Mouse (Mus musculus): ENCODE data around the gene Ssbp3. TPM values are rescaled to one million over a fixed set of nuclear protein-coding genes. Genes with fewer than 3 reads are reported as not detected.

The Ssbp3 gene
- total and polyA plus RNA-seq, 2 experiments from 2014 or later: 108 to 155 TPM

- ATAC-seq (peak; percentile 55; the same call in 1 of the 2 replicates), DNase-seq (ENCODE audit: low spot score) (peak; percentile 78)
- Histone ChIP-seq H3K27me3 (ENCODE audit: insufficient read depth, low read length) (no peaks in the 10 kb centered on the region), H3K4me2 (ENCODE audit: low read depth, low read length) (no peak overlapping the region), H3K4me3 (ENCODE audit: low read length) (no peak overlapping the region), H3K9ac (replicated peaks; ENCODE audit: low read length) (no peak overlapping the region), H3K4me1 (ENCODE audit: insufficient read depth, low read length) (0 out of 2 replicates have a peak, but pooled peaks cover 4% of the 10 kb centered on the region), H3K9me3 (ENCODE audit: low read length) (no peaks in the 10 kb centered on the region), H3K36me3 (ENCODE audit: insufficient read depth, low read length) (no peaks in the 10 kb centered on the region), H3K27ac (no peak overlapping the region)
- 9% methylated on average over 7 of the region's 7 CpGs for WGBS
- no peak for TF ChIP-seq CTCF (IDR thresholded peaks at IDR 0.05; ENCODE audit: low read depth)
Measured at GRCm38 (mm10) chr4:106866845-106867244, 43.7 kb upstream of the Ssbp3 start.

- TF ChIP-seq CTCF (IDR thresholded peaks at IDR 0.05; ENCODE audit: low read depth): no peak
- Histone ChIP-seq H3K9me3 (ENCODE audit: low read length) (no peaks in the 10 kb centered on the region), H3K27me3 (ENCODE audit: insufficient read depth, low read length) (no peaks in the 10 kb centered on the region), H3K36me3 (ENCODE audit: insufficient read depth, low read length) (no peaks in the 10 kb centered on the region), H3K4me1 (ENCODE audit: insufficient read depth, low read length) (0 out of 2 replicates have a peak, but pooled peaks cover 4% of the 10 kb centered on the region), H3K4me2 (ENCODE audit: low read depth, low read length) (no peak overlapping the region), H3K27ac (no peak overlapping the region), H3K9ac (replicated peaks; ENCODE audit: low read length) (no peak overlapping the region), H3K4me3 (ENCODE audit: low read length) (no peak overlapping the region)
- no peak for ATAC-seq
- whole genome bisulfite sequencing: 73% methylated on average over 12 of the region's 12 CpGs
- no peak for DNase-seq (ENCODE audit: low spot score)
Measured at GRCm38 (mm10) chr4:106868737-106869438, 41.6 kb upstream of the Ssbp3 start.

- 77% methylated on average over 3 of the region's 3 CpGs for WGBS
- TF ChIP-seq CTCF (IDR thresholded peaks at IDR 0.05; ENCODE audit: low read depth): no peak
- H3K27ac ChIP-seq: no peak overlapping the region
Measured at GRCm38 (mm10) chr4:106869539-106869951, 41.0 kb upstream of the Ssbp3 start.

GRCm38 (mm10) chr4:106870556-106870955, 39.9 kb upstream of the Ssbp3 start:
- DNase-seq (ENCODE audit: low spot score): no peak

More at GRCm38 (mm10) chr4:106869539-106869951, 41.0 kb upstream of the Ssbp3 start:
- no peak overlapping the region for H3K4me3 ChIP-seq (ENCODE audit: low read length)
- H3K9ac ChIP-seq (replicated peaks; ENCODE audit: low read length): no peak overlapping the region
- H3K9me3 ChIP-seq (ENCODE audit: low read length): no peaks in the 10 kb centered on the region
- H3K4me2 ChIP-seq (ENCODE audit: low read depth, low read length): no peak overlapping the region
- H3K36me3 ChIP-seq (ENCODE audit: insufficient read depth, low read length): no peaks in the 10 kb centered on the region
- no peaks in the 10 kb centered on the region for H3K27me3 ChIP-seq (ENCODE audit: insufficient read depth, low read length)
- DNase-seq (ENCODE audit: low spot score) (no peak), ATAC-seq (no peak)
- H3K4me1 ChIP-seq (ENCODE audit: insufficient read depth, low read length): 0 out of 2 replicates have a peak, but pooled peaks cover 4% of the 10 kb centered on the region

GRCm38 (mm10) chr4:106874501-106874900, 36.0 kb upstream of the Ssbp3 start:
- H3K4me1 ChIP-seq (ENCODE audit: insufficient read depth, low read length): no peaks in the 10 kb centered on the region
- H3K9me3 ChIP-seq (ENCODE audit: low read length): no peaks in the 10 kb centered on the region
- H3K27ac ChIP-seq: no peak overlapping the region
- DNase-seq (ENCODE audit: low spot score) (no peak), ATAC-seq (no peak)
- WGBS: 85% methylated on average over 7 of the region's 7 CpGs
- H3K36me3 ChIP-seq (ENCODE audit: insufficient read depth, low read length): no peaks in the 10 kb centered on the region
- no peak overlapping the region for H3K4me3 ChIP-seq (ENCODE audit: low read length)
- no peaks in the 10 kb centered on the region for H3K27me3 ChIP-seq (ENCODE audit: insufficient read depth, low read length)
- no peak overlapping the region for H3K4me2 ChIP-seq (ENCODE audit: low read depth, low read length)
- 0 out of 2 replicates have a peak, but pooled peaks have one; percentile 12 for TF ChIP-seq CTCF (IDR thresholded peaks at IDR 0.05; ENCODE audit: low read depth)
- H3K9ac ChIP-seq (replicated peaks; ENCODE audit: low read length): no peak overlapping the region

More at GRCm38 (mm10) chr4:106870556-106870955, 39.9 kb upstream of the Ssbp3 start:
- H3K9me3 ChIP-seq (ENCODE audit: low read length): no peaks in the 10 kb centered on the region
- no peak overlapping the region for H3K9ac ChIP-seq (replicated peaks; ENCODE audit: low read length)
- no peaks in the 10 kb centered on the region for H3K27me3 ChIP-seq (ENCODE audit: insufficient read depth, low read length)
- no peak for TF ChIP-seq CTCF (IDR thresholded peaks at IDR 0.05; ENCODE audit: low read depth)
- H3K27ac ChIP-seq: no peak overlapping the region
- no peak overlapping the region for H3K4me2 ChIP-seq (ENCODE audit: low read depth, low read length)
- 0 out of 2 replicates have a peak, but pooled peaks cover 4% of the 10 kb centered on the region for H3K4me1 ChIP-seq (ENCODE audit: insufficient read depth, low read length)
- H3K4me3 ChIP-seq (ENCODE audit: low read length): no peak overlapping the region
- H3K36me3 ChIP-seq (ENCODE audit: insufficient read depth, low read length): no peaks in the 10 kb centered on the region
- ATAC-seq: no peak
- WGBS: 89% methylated on average over 2 of the region's 2 CpGs

DNA sequence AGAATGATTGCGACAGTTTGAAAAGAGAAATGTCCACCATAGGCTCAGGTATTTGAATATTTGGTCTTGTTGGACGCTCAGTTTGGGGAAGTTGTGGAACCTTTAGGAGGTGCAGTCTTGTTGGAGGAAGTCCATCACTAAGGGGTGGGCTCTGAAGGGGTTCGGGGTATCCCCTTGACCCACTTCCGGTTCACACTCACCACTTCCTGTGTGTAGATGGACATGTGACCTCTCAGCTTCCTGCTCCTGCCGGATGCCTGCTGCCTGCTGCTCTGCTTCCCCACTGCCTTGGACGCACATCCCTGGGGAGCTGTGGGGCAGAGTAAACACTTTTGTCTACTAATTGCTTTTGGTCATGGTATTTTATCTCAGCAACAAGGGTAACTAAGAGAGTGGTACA, 29.4 kb upstream of the Ssbp3 start:
- no peak for DNase-seq (ENCODE audit: low spot score)
- Histone ChIP-seq H3K27me3 (ENCODE audit: insufficient read depth, low read length) (no peaks in the 10 kb centered on the region), H3K4me1 (ENCODE audit: insufficient read depth, low read length) (no peaks in the 10 kb centered on the region), H3K4me3 (ENCODE audit: low read length) (no peak overlapping the region), H3K4me2 (ENCODE audit: low read depth, low read length) (no peak overlapping the region), H3K9ac (replicated peaks; ENCODE audit: low read length) (no peak overlapping the region), H3K27ac (no peak overlapping the region), H3K9me3 (ENCODE audit: low read length) (no peaks in the 10 kb centered on the region), H3K36me3 (ENCODE audit: insufficient read depth, low read length) (no peaks in the 10 kb centered on the region)
- 71% methylated on average over 6 of the region's 6 CpGs for WGBS
- TF ChIP-seq CTCF (IDR thresholded peaks at IDR 0.05; ENCODE audit: low read depth): no peak
- no peak for ATAC-seq

- no peak overlapping the region for H3K4me2 ChIP-seq (ENCODE audit: low read depth, low read length)
- no peaks in the 10 kb centered on the region for H3K36me3 ChIP-seq (ENCODE audit: insufficient read depth, low read length)
- no peaks in the 10 kb centered on the region for H3K4me1 ChIP-seq (ENCODE audit: insufficient read depth, low read length)
- no peak for TF ChIP-seq CTCF (IDR thresholded peaks at IDR 0.05; ENCODE audit: low read depth)
- DNase-seq (ENCODE audit: low spot score): no peak
- 83% methylated on average over 2 of the region's 2 CpGs for WGBS
- no peak overlapping the region for H3K27ac ChIP-seq
- H3K9me3 ChIP-seq (ENCODE audit: low read length): no peaks in the 10 kb centered on the region
- ATAC-seq: no peak
- no peak overlapping the region for H3K9ac ChIP-seq (replicated peaks; ENCODE audit: low read length)
- no peaks in the 10 kb centered on the region for H3K27me3 ChIP-seq (ENCODE audit: insufficient read depth, low read length)
- H3K4me3 ChIP-seq (ENCODE audit: low read length): no peak overlapping the region
Measured at GRCm38 (mm10) chr4:106883149-106883548, 27.4 kb upstream of the Ssbp3 start.

Data from hindbrain, postnatal 0 days (tissue).